Comparison of ENCODE assay signal across 28 mouse cellular contexts in the genomic region with DNA sequence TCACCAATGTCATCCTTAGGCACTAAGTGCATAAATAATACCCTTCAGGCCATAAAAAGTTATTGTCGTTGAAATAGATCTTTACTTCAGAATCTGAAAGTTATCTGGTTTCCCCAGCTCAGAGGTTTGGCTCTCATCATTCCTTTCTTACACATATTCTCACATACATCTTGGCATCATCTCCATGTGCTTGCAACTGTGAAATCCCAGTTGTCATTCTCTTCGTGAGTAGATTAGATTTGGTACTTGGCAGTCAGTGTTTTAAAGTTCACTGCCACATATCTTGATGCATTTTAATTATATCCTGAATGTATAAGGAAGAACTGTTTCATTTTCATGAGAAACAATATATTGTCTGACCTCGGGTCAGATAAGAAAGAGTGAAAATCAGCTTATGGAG.
"Had no signal": no experiment of that assay in that cellular context is flagged by ENCODE, and none has a peak within 500 bp of the region (broad histone marks: within the 10 kb centered on the region; RNA-seq: fewer than 3 reads in every experiment).

No protein-coding gene starts in this region.

- H3K9ac ChIP-seq: heart, embryonic 13.5 days; heart, embryonic 15.5 days; hindbrain, embryonic 14.5 days; intestine, embryonic 15.5 days; limb, embryonic 12.5 days; liver, embryonic 13.5 days; liver, embryonic 15.5 days; liver, postnatal 0 days had no signal

- H3K9me3 ChIP-seq: heart, embryonic 13.5 days; heart, embryonic 15.5 days; intestine, embryonic 15.5 days; limb, embryonic 10.5 days; limb, embryonic 12.5 days; liver, embryonic 13.5 days; liver, embryonic 15.5 days had no signal

- H3K4me2 ChIP-seq: heart, embryonic 11.5 days; heart, embryonic 13.5 days; heart, embryonic 15.5 days; hindbrain, embryonic 14.5 days; intestine, embryonic 15.5 days; limb, embryonic 12.5 days; liver, embryonic 11.5 days; liver, embryonic 13.5 days; liver, embryonic 15.5 days had no signal

- H3K36me3 ChIP-seq: heart, embryonic 13.5 days; heart, embryonic 15.5 days; intestine, embryonic 15.5 days; limb, embryonic 10.5 days; limb, embryonic 12.5 days; liver, embryonic 13.5 days; liver, embryonic 15.5 days had no signal

- H3K27ac ChIP-seq: heart, adult 2 months; heart, embryonic 13.5 days; heart, embryonic 15.5 days; hindbrain, embryonic 14.5 days; intestine, embryonic 15.5 days; layer of hippocampus, adult 2 months; left cerebral cortex, adult 2 months; limb, embryonic 10.5 days; limb, embryonic 12.5 days; liver, embryonic 13.5 days; liver, embryonic 15.5 days had no signal

- H3K4me1 ChIP-seq: heart, embryonic 13.5 days; heart, embryonic 15.5 days; intestine, embryonic 15.5 days; limb, embryonic 10.5 days; limb, embryonic 12.5 days; liver, embryonic 13.5 days; liver, embryonic 15.5 days had no signal

- H3K4me3 ChIP-seq: heart, adult 2 months; heart, embryonic 13.5 days; heart, embryonic 15.5 days; intestine, embryonic 15.5 days; layer of hippocampus, adult 2 months; left cerebral cortex, adult 2 months; limb, embryonic 10.5 days; limb, embryonic 12.5 days; liver, embryonic 13.5 days; liver, embryonic 15.5 days had no signal

- DNase-seq: gastrocnemius, postnatal 14 days; gastrocnemius, postnatal 36 days; heart, adult 11 months; heart, adult 2 months; heart, postnatal 14 days; heart, postnatal 36 days; kidney, adult 18-20 months; kidney, adult 8-10 months; kidney, postnatal 10 days; kidney, postnatal 25 days; kidney, postnatal 4 days; liver; liver, embryonic 13.5 days; liver, postnatal 0 days had no signal

- H3K27me3 ChIP-seq: heart, embryonic 13.5 days; heart, embryonic 15.5 days; intestine, embryonic 15.5 days; limb, embryonic 12.5 days; liver, embryonic 13.5 days; liver, embryonic 15.5 days had no signal

- ATAC-seq: hindbrain, embryonic 16.5 days; inflammation-experienced regulatory T-cells, adult 6 months; intestine, embryonic 15.5 days; intestine, postnatal 0 days; liver, postnatal 0 days had no signal
